Mouse (Mus musculus) small intestine, adult 2 months (tissue): ENCODE results near the gene Fosl1. TPM values are rescaled to one million over a fixed set of nuclear protein-coding genes. Genes with fewer than 3 reads are reported as not detected.
"Not testable (repeated sequence)": the region's sequence is repeated elsewhere in the genome, so short reads cannot be mapped to it uniquely, and the experiment has no call there.

Experiments used
- H3K27ac ChIP-seq: fragments of 200-500 bp; 2 replicates; pipeline ENCODE4 v1.5.1; 2012; ENCODE audit warnings: low read depth, low read length, control low read depth, inconsistent platforms; ENCODE audit not compliant: insufficient read depth
- H3K27me3 ChIP-seq: fragments of 200-500 bp; 2 replicates; pipeline ENCODE4 v1.6.1; 2012; ENCODE audit warnings: mild to moderate bottlenecking, moderate library complexity, low read length, inconsistent platforms; ENCODE audit not compliant: control insufficient read depth, insufficient read depth
- H3K36me3 ChIP-seq: fragments of 200-500 bp; 2 replicates; pipeline ENCODE4 v1.6.1; 2012; ENCODE audit warnings: mild to moderate bottlenecking, low read length, control low read depth, inconsistent platforms; ENCODE audit not compliant: control insufficient read depth, insufficient read depth
- H3K4me1 ChIP-seq: fragments of 200-500 bp; 2 replicates; pipeline ENCODE4 v1.6.1; 2012; ENCODE audit warnings: low read length, inconsistent platforms, mixed read lengths; ENCODE audit not compliant: control insufficient read depth, insufficient read depth, insufficient read length
- H3K4me3 ChIP-seq: fragments of 200-500 bp; 2 replicates; pipeline ENCODE4 v1.5.1; 2012; ENCODE audit warnings: low read depth, mild to moderate bottlenecking, control low read depth, inconsistent platforms, low read length, moderate library complexity
- CTCF ChIP-seq: fragments of 200-500 bp; IDR thresholded peaks from 2 replicates; pipeline ENCODE4 v1.5.1; 2012; ENCODE audit warnings: low read depth, mild to moderate bottlenecking, control low read depth, inconsistent platforms, low read length, moderate library complexity, mixed read lengths; ENCODE audit not compliant: insufficient replicate concordance, insufficient read length; ENCODE audit errors: extremely low read depth
- POLR2A ChIP-seq: fragments of 200-500 bp; IDR thresholded peaks from 2 replicates; pipeline ENCODE4 v1.6.1; 2012; ENCODE audit warnings: low read depth, mild to moderate bottlenecking, control low read depth, inconsistent platforms, low read length, moderate library complexity
- WGBS: fragments of 180-500 bp; shearing (Covaris S2); methylation state at CpG from one replicate; pipeline ENCODE4 v1.1.7; 2018; 5-methylcytosine and 5-hydroxymethylcytosine counted together
- polyA plus RNA-seq: library from polyadenylated mRNA; depleted of rRNA; stranded (reverse); fragments of >200 nt; gene quantifications from 2 replicates; pipeline ENCODE4 v1.2.3, GENCODE M21; 2012

The Fosl1 gene
- polyA plus RNA-seq, 1 experiment = 2.6 TPM

- peak within 1 kb of the TSS; percentile 90 for H3K4me3 ChIP-seq
Measured at GRCm38 (mm10) chr19:5487768-5488550, 40.6 kb downstream of the Fosl1 start, which contains the start of gene Mus81. Gene Mus81, minus strand, starts transcription at chr19:5488402.

GRCm38 (mm10) chr19:5488878-5489571 is 41.7 kb downstream of the Fosl1 start:
- TF ChIP-seq CTCF (no peak), POLR2A (peak; percentile 81)
- Histone ChIP-seq H3K4me1 (peaks cover 12% of the 10 kb centered on the region; the same call in 1 of the 2 replicates), H3K36me3 (peaks cover 18% of the 10 kb centered on the region), H3K4me3 (peak overlapping the region; percentile 90), H3K27ac (peak overlapping the region; percentile 99), H3K27me3 (no peaks in the 10 kb centered on the region)
- 1% methylated on average over 26 of the region's 26 CpGs for WGBS

More at GRCm38 (mm10) chr19:5487768-5488550, 40.6 kb downstream of the Fosl1 start, which contains the start of gene Mus81:
- Histone ChIP-seq H3K4me1 (peaks cover 11% of the 10 kb centered on the region; the same call in 1 of the 2 replicates), H3K36me3 (peaks cover 9% of the 10 kb centered on the region), H3K27ac (peak within 1 kb of the TSS; percentile 99), H3K27me3 (no peaks in the 10 kb centered on the region)
- WGBS = under 1% methylated on average over 39 of the region's 39 CpGs
- TF ChIP-seq CTCF (peak; percentile 92), POLR2A (peak; percentile 69; the same call in 1 of the 2 replicates)

GRCm38 (mm10) chr19:5489721-5490120 is 42.4 kb downstream of the Fosl1 start:
- H3K27me3 ChIP-seq, H3K4me3 ChIP-seq: not testable (repeated sequence)
- H3K36me3 ChIP-seq = peaks cover 20% of the 10 kb centered on the region
- H3K27ac ChIP-seq = peak overlapping the region; percentile 97
- 17% methylated on average over 10 of the region's 10 CpGs for WGBS
- peaks cover 13% of the 10 kb centered on the region; the same call in 1 of the 2 replicates for H3K4me1 ChIP-seq

GRCm38 (mm10) chr19:5490313-5490897 is 43.1 kb downstream of the Fosl1 start, which contains the start of gene Cfl1:
Gene Cfl1, plus strand, starts transcription at chr19:5490455.
- under 1% methylated on average over 62 of the region's 62 CpGs for WGBS

GRCm38 (mm10) chr19:5490898-5491708 is 43.8 kb downstream of the Fosl1 start:
- Histone ChIP-seq H3K4me3 (peak overlapping the region; percentile 89), H3K27ac (peak overlapping the region; percentile 100), H3K4me1 (peaks cover 13% of the 10 kb centered on the region; the same call in 1 of the 2 replicates), H3K27me3 (no peaks in the 10 kb centered on the region), H3K36me3 (peaks cover 31% of the 10 kb centered on the region)
- under 1% methylated on average over 59 of the region's 59 CpGs for WGBS
- TF ChIP-seq POLR2A = peak; percentile 78
- peak; percentile 12; the same call in 1 of the 2 replicates for TF ChIP-seq CTCF

More at GRCm38 (mm10) chr19:5490313-5490897, 43.1 kb downstream of the Fosl1 start, which contains the start of gene Cfl1:
- H3K36me3 ChIP-seq = peaks cover 24% of the 10 kb centered on the region
- H3K27ac ChIP-seq = peak within 1 kb of the TSS; percentile 100
- H3K27me3 ChIP-seq = no peaks in the 10 kb centered on the region
- TF ChIP-seq CTCF (no peak), POLR2A (peak; percentile 99)
- peak within 1 kb of the TSS; percentile 90 for H3K4me3 ChIP-seq
- peaks cover 15% of the 10 kb centered on the region; the same call in 1 of the 2 replicates for H3K4me1 ChIP-seq

- WGBS = 74% methylated on average over 4 of the region's 4 CpGs
- H3K36me3 ChIP-seq = peaks cover 41% of the 10 kb centered on the region
- no peak overlapping the region for H3K4me3 ChIP-seq
- H3K27me3 ChIP-seq = no peaks in the 10 kb centered on the region
- no peak for TF ChIP-seq POLR2A
- TF ChIP-seq CTCF = no peak
- H3K4me1 ChIP-seq = peaks cover 8% of the 10 kb centered on the region; the same call in 1 of the 2 replicates
- no peak overlapping the region for H3K27ac ChIP-seq
Measured at GRCm38 (mm10) chr19:5492641-5493040, 45.3 kb downstream of the Fosl1 start.

GRCm38 (mm10) chr19:5493301-5493721 is 46.0 kb downstream of the Fosl1 start:
- WGBS = 49% methylated on average over 9 of the region's 9 CpGs
- not testable (repeated sequence) for H3K4me1 ChIP-seq, H3K4me3 ChIP-seq, H3K27ac ChIP-seq, H3K27me3 ChIP-seq
- peak; percentile 23; the same call in 1 of the 2 replicates for TF ChIP-seq CTCF
- peaks cover 41% of the 10 kb centered on the region for H3K36me3 ChIP-seq
